Mouse (Mus musculus): ENCODE measurements around the gene Adamts2. TPM values are rescaled to one million over a fixed set of nuclear protein-coding genes. Genes with fewer than 3 reads are reported as not detected.

Adamts2 gene
- total and polyA plus RNA-seq, 2 experiments from 2014 or later, result 8.7 to 19.4 TPM

DNA sequence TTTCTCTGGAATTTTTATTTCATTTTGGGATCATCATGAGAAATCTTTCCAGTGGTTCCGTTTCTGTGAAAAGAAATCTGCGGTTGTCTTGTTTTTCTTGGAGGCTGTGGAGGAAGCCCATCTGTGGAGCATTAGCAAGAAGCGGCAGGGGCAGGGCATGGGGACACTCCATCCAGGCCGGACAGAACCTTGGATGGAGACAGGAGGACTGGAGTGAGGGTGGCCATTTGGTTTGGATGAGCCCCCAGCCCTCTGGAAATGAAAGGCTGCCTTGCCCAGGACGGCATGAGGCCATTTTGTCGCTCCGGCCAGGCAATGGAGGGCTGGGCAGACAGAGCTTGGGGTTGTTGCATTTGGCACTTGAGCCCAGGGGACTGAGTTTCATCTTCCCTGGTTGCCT lies 80.1 kb downstream of the Adamts2 start:
- no peak overlapping the region for H3K4me2 ChIP-seq (ENCODE audit: low read depth, low read length)
- no peaks in the 10 kb centered on the region for H3K36me3 ChIP-seq (replicated peaks; ENCODE audit: control insufficient read depth, insufficient read depth, low read length)
- no peaks in the 10 kb centered on the region for H3K9me3 ChIP-seq (replicated peaks; ENCODE audit: control insufficient read depth, low read length)
- TF ChIP-seq CTCF (IDR thresholded peaks at IDR 0.05; ENCODE audit: low read depth) (no peak), EP300 (IDR thresholded peaks at IDR 0.05; ENCODE audit: low read depth) (no peak)
- WGBS, result 71% methylated on average over 7 of the region's 7 CpGs
- H3K27me3 ChIP-seq (ENCODE audit: control insufficient read depth, insufficient read depth, low read length), result no peaks in the 10 kb centered on the region
- no peak overlapping the region for H3K9ac ChIP-seq (replicated peaks; ENCODE audit: low read depth, low read length)
- ATAC-seq (ENCODE audit: insufficient read depth, low read depth) (no peak), DNase-seq (ENCODE audit: low spot score) (no peak)
- H3K4me1 ChIP-seq (ENCODE audit: control insufficient read depth, insufficient read depth), result peaks cover 4% of the 10 kb centered on the region; the same call in 1 of the 2 replicates
- H3K4me3 ChIP-seq (ENCODE audit: low read depth, low read length), result no peak overlapping the region
- H3K27ac ChIP-seq (ENCODE audit: low read depth), result no peak overlapping the region

DNA sequence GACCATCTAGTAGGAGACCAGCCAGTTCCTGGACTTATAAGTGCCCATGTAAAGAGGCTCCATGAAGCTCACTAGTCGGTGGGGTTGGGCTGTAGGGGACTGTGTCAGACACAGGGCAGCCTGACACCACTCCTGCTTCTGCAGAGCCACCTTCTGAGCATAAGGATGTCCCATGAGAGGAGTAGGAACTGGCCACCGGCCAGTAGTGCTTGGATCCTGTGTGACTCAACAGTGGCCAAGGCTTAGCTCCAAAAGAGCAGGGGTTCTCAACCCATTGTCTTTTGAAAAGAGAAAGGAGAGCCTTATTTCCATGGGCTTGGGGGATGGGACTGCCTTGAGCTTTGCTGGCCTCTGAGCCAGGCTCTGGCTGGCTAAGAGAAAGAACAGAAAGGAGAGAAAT lies 81.9 kb downstream of the Adamts2 start:
- Histone ChIP-seq H3K4me2 (ENCODE audit: low read depth, low read length) (no peak overlapping the region), H3K36me3 (replicated peaks; ENCODE audit: control insufficient read depth, insufficient read depth, low read length) (no peaks in the 10 kb centered on the region), H3K27ac (ENCODE audit: low read depth) (no peak overlapping the region), H3K27me3 (ENCODE audit: control insufficient read depth, insufficient read depth, low read length) (no peaks in the 10 kb centered on the region), H3K9ac (replicated peaks; ENCODE audit: low read depth, low read length) (no peak overlapping the region), H3K4me1 (ENCODE audit: control insufficient read depth, insufficient read depth) (peaks cover 4% of the 10 kb centered on the region; the same call in 1 of the 2 replicates), H3K4me3 (ENCODE audit: low read depth, low read length) (no peak overlapping the region), H3K9me3 (replicated peaks; ENCODE audit: control insufficient read depth, low read length) (no peaks in the 10 kb centered on the region)
- TF ChIP-seq CTCF (IDR thresholded peaks at IDR 0.05; ENCODE audit: low read depth), result no peak
- no peak for TF ChIP-seq EP300 (IDR thresholded peaks at IDR 0.05; ENCODE audit: low read depth)
- WGBS, result 57% methylated on average over 2 of the region's 2 CpGs
- DNase-seq (ENCODE audit: low spot score) (no peak), ATAC-seq (ENCODE audit: insufficient read depth, low read depth) (no peak)

DNA sequence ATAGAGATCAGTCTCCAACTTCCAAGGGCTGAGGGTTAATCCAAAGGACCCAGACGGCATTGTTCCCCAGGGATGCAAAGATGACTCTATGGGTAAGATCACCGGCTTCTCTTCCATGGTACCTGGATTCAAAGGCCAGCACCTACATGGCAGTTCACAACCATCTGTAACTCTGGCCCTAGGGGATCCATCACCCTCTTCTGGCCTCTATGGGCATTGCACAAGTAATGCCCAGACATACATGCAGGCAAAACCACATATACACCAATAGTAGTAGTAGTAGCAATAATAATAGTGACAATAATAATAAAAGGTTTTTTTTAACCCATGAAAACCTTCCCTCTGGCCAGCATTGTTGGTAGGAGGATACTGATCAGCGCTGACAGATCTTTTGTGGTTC lies 86.7 kb downstream of the Adamts2 start:
- TF ChIP-seq CTCF (IDR thresholded peaks at IDR 0.05; ENCODE audit: low read depth), result peak; percentile 30
- no peak for TF ChIP-seq EP300 (IDR thresholded peaks at IDR 0.05; ENCODE audit: low read depth)
- Histone ChIP-seq H3K36me3 (replicated peaks; ENCODE audit: control insufficient read depth, insufficient read depth, low read length) (no peaks in the 10 kb centered on the region), H3K4me2 (ENCODE audit: low read depth, low read length) (no peak overlapping the region), H3K9ac (replicated peaks; ENCODE audit: low read depth, low read length) (no peak overlapping the region), H3K4me1 (ENCODE audit: control insufficient read depth, insufficient read depth) (no peaks in the 10 kb centered on the region), H3K4me3 (ENCODE audit: low read depth, low read length) (no peak overlapping the region), H3K9me3 (replicated peaks; ENCODE audit: control insufficient read depth, low read length) (no peaks in the 10 kb centered on the region), H3K27ac (ENCODE audit: low read depth) (no peak overlapping the region), H3K27me3 (ENCODE audit: control insufficient read depth, insufficient read depth, low read length) (no peaks in the 10 kb centered on the region)
- no peak for DNase-seq (ENCODE audit: low spot score)
- WGBS, result 88% methylated on average over 3 of the region's 3 CpGs
- no peak for ATAC-seq (ENCODE audit: insufficient read depth, low read depth)

- DNase-seq (ENCODE audit: low spot score) (no peak), ATAC-seq (ENCODE audit: insufficient read depth, low read depth) (no peak)
- no peak overlapping the region for H3K4me3 ChIP-seq (ENCODE audit: low read depth, low read length)
- no peak overlapping the region for H3K9ac ChIP-seq (replicated peaks; ENCODE audit: low read depth, low read length)
- H3K27me3 ChIP-seq (ENCODE audit: control insufficient read depth, insufficient read depth, low read length), result no peaks in the 10 kb centered on the region
- no peaks in the 10 kb centered on the region for H3K36me3 ChIP-seq (replicated peaks; ENCODE audit: control insufficient read depth, insufficient read depth, low read length)
- no peaks in the 10 kb centered on the region for H3K9me3 ChIP-seq (replicated peaks; ENCODE audit: control insufficient read depth, low read length)
- no peak overlapping the region for H3K27ac ChIP-seq (ENCODE audit: low read depth)
- TF ChIP-seq CTCF (IDR thresholded peaks at IDR 0.05; ENCODE audit: low read depth) (no peak), EP300 (IDR thresholded peaks at IDR 0.05; ENCODE audit: low read depth) (no peak)
- no peak overlapping the region for H3K4me2 ChIP-seq (ENCODE audit: low read depth, low read length)
- H3K4me1 ChIP-seq (ENCODE audit: control insufficient read depth, insufficient read depth), result no peaks in the 10 kb centered on the region
- WGBS, result 82% methylated on average over 4 of the region's 4 CpGs
Measured at GRCm38 (mm10) chr11:50689672-50690071, 87.8 kb downstream of the Adamts2 start.

- Histone ChIP-seq H3K36me3 (replicated peaks; ENCODE audit: control insufficient read depth, insufficient read depth, low read length) (no peaks in the 10 kb centered on the region), H3K9me3 (replicated peaks; ENCODE audit: control insufficient read depth, low read length) (no peaks in the 10 kb centered on the region), H3K4me3 (ENCODE audit: low read depth, low read length) (no peak overlapping the region), H3K9ac (replicated peaks; ENCODE audit: low read depth, low read length) (no peak overlapping the region), H3K4me2 (ENCODE audit: low read depth, low read length) (no peak overlapping the region), H3K27me3 (ENCODE audit: control insufficient read depth, insufficient read depth, low read length) (no peaks in the 10 kb centered on the region), H3K27ac (ENCODE audit: low read depth) (no peak overlapping the region), H3K4me1 (ENCODE audit: control insufficient read depth, insufficient read depth) (no peaks in the 10 kb centered on the region)
- no peak for TF ChIP-seq EP300 (IDR thresholded peaks at IDR 0.05; ENCODE audit: low read depth)
- no peak for TF ChIP-seq CTCF (IDR thresholded peaks at IDR 0.05; ENCODE audit: low read depth)
- DNase-seq (ENCODE audit: low spot score) (no peak), ATAC-seq (ENCODE audit: insufficient read depth, low read depth) (no peak)
- 87% methylated on average over 12 of the region's 12 CpGs for WGBS
Measured at GRCm38 (mm10) chr11:50699971-50700370, 98.1 kb downstream of the Adamts2 start.

GRCm38 (mm10) chr11:50700496-50700895 lies 98.6 kb downstream of the Adamts2 start:
- Histone ChIP-seq H3K27ac (ENCODE audit: low read depth) (no peak overlapping the region), H3K9ac (replicated peaks; ENCODE audit: low read depth, low read length) (no peak overlapping the region), H3K36me3 (replicated peaks; ENCODE audit: control insufficient read depth, insufficient read depth, low read length) (no peaks in the 10 kb centered on the region), H3K4me1 (ENCODE audit: control insufficient read depth, insufficient read depth) (no peaks in the 10 kb centered on the region), H3K9me3 (replicated peaks; ENCODE audit: control insufficient read depth, low read length) (no peaks in the 10 kb centered on the region), H3K4me2 (ENCODE audit: low read depth, low read length) (no peak overlapping the region), H3K4me3 (ENCODE audit: low read depth, low read length) (no peak overlapping the region), H3K27me3 (ENCODE audit: control insufficient read depth, insufficient read depth, low read length) (no peaks in the 10 kb centered on the region)
- no peak for DNase-seq (ENCODE audit: low spot score)
- no peak for ATAC-seq (ENCODE audit: insufficient read depth, low read depth)
- TF ChIP-seq EP300 (IDR thresholded peaks at IDR 0.05; ENCODE audit: low read depth) (no peak), CTCF (IDR thresholded peaks at IDR 0.05; ENCODE audit: low read depth) (no peak)
- 84% methylated on average over 8 of the region's 8 CpGs for WGBS

All from heart, postnatal 0 days (tissue).